ENCODE assay signal across 19 mouse cellular contexts in genomic region chr3:126940452-126940851, GRCm38 (mm10).
"Had no signal": no experiment of that assay in that cellular context is flagged by ENCODE, and none has a peak within 500 bp of the region (broad histone marks: within the 10 kb centered on the region; RNA-seq: fewer than 3 reads in every experiment).

No protein-coding gene starts in this region.

- H3K4me2 ChIP-seq: limb, embryonic 13.5 days; liver, embryonic 13.5 days; neural tube, embryonic 12.5 days; neural tube, embryonic 15.5 days; stomach, embryonic 15.5 days had no signal

- H3K4me3 ChIP-seq: layer of hippocampus, adult 2 months; limb, embryonic 10.5 days; limb, embryonic 13.5 days; liver, embryonic 13.5 days; neural tube, embryonic 12.5 days; neural tube, embryonic 15.5 days; stomach, embryonic 15.5 days had no signal

- H3K4me1 ChIP-seq: limb, embryonic 13.5 days; liver, embryonic 13.5 days; neural tube, embryonic 12.5 days; neural tube, embryonic 15.5 days; stomach, embryonic 15.5 days had no signal

- H3K9ac ChIP-seq: limb, embryonic 13.5 days; liver, embryonic 13.5 days; neural tube, embryonic 12.5 days; neural tube, embryonic 15.5 days; stomach, embryonic 15.5 days had no signal

- DNase-seq: kidney, adult 2 months; kidney, postnatal 25 days; layer of hippocampus, adult 9-11 months; liver, embryonic 13.5 days; lung, adult 2 months; lung, postnatal 14 days; lung, postnatal 4 days; midbrain, embryonic 14.5 days; right cerebral cortex, postnatal 25 days; spleen, adult 18-20 months; thymus, postnatal 25 days had no signal

- H3K36me3 ChIP-seq: limb, embryonic 10.5 days; liver, embryonic 13.5 days had no signal

- H3K9me3 ChIP-seq: limb, embryonic 10.5 days; limb, embryonic 13.5 days; liver, embryonic 13.5 days; neural tube, embryonic 12.5 days; neural tube, embryonic 15.5 days; stomach, embryonic 15.5 days had no signal

- H3K27ac ChIP-seq: kidney, postnatal 0 days; layer of hippocampus, adult 2 months; limb, embryonic 10.5 days; limb, embryonic 13.5 days; liver, embryonic 13.5 days; neural tube, embryonic 12.5 days; neural tube, embryonic 15.5 days; stomach, embryonic 15.5 days had no signal

- ATAC-seq: intestine, postnatal 0 days had no signal

- H3K27me3 ChIP-seq: limb, embryonic 13.5 days; liver, embryonic 13.5 days; neural tube, embryonic 12.5 days; neural tube, embryonic 15.5 days; stomach, embryonic 15.5 days had no signal
